Mouse (Mus musculus) megakaryocyte-erythroid progenitor cell, adult 5-6 weeks (primary cell): ENCODE results near the gene Mbl1. TPM values are rescaled to one million over a fixed set of nuclear protein-coding genes. Genes with fewer than 3 reads are reported as not detected.

Experiments
- ATAC-seq: replicated peaks from 2 replicates; pipeline ENCODE4 v1.8.0; 2016; ENCODE audit warnings: mild to moderate bottlenecking, inconsistent platforms; ENCODE audit not compliant: severe bottlenecking, poor library complexity, low FRiP score, low TSS enrichment
- total RNA-seq, 2 experiments: library from RNA; stranded (forward) in 1 of 2; stranded (reverse) in 1 of 2; fragments of 200-1000, 215-1000 nt in 1 of 2; fragments of >200 nt in 1 of 2; fragmentation: Nextera tagmentation in 1 of 2; gene quantifications; 2 replicates each; pipeline ENCODE4 v1.2.3; 2014 to 2017

The Mbl1 gene
- total RNA-seq, 2 experiments from 2014 or later, result not detected

DNA sequence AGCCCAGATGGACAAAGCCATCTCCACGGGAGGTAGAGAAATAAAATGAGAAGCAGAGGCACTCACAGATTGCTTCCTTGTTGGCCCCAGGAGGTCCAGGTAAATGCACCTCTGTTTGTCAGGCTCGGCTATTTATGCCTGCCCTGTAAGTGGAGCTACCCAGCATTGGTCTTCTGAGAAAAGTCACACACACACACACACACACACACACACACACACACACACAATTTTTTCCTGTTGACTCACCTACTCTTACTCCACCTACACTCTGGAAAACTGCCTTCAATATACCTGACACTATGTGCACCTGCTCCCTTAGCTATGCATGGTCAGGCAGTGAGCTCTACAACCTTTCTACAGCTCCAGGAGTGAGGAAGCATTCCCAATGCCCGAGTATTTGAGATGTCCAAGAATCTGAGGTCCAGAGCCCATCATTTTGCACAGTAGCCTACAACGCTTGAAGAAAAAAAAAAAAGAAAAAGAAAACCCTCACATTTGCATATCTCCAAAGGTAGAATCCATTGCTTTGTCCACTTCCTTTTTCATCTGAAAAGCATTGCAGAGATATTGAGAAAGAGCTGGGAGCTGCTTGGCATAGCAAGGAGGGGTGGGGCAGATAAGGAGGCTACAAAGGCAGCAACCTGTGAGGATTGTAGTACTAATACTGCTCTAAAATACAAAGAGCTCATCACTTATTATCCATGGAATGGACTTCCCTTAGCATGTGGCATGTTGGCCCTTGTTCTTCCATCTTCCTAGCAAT, 34.0 kb downstream of the Mbl1 start, which contains the start of gene Sftpd:
Sftpd (minus strand) TSS at position 91 of the 763 bp plus-strand sequence.
- no peak for ATAC-seq

DNA sequence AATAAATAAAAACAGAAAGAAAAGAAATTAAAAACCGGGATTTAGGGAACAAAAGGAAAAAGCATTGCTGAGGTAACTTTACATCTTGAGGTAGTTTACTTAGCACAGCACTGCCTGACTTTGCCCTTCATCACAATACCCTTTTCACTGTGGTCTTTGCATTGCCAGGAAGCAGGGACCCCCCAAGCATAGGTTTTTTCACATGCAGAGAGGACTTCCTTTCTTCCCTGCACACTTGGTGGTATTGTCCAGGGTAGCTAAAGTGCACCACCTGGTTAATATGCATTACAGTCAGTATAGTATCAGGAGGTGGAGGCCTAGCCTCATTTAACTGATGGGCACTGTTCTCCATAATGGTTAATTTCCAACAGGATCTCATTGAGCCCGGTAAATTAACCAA, 38.2 kb downstream of the Mbl1 start:
- ATAC-seq, result no peak

DNA sequence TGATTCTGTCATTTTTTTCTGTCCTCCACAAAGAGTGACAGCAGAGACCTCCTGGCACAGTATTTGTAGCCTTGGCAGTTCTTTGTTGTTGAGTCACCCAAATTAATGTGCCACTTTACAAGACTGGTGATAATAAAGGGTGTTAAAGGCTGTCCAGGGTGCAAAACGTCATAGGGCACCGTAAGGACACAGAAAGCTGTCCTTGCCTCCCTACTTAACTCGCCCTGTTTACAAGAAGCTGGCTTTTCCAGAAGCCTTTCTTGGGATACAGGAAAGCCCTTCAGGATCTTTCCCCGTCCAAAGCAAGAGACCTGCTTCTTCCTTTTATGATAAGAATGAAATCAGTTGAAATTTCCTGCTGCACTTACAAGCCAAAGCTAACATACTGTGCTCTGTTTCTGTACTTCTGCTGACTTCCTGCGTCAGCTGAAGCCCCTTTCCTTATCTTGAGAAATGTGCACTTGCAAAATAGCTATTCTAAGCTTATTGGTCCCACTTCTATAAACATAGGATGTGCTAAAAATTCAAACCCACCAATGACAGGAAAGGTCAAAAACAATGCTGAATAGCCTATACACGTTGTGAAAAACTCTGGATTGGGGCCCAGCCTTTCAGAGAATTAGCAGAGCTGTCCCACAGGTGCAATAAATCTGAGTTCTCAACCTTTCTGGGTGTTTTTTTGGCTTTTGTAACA, 46.9 kb downstream of the Mbl1 start:
- ATAC-seq, result no peak

Other genes with a start within 250 kb of the Mbl1 start
- 8.6 and 13.3 TPM in 2 replicates for gene Tspan14, start 184.7 kb upstream of the Mbl1 start, total RNA-seq (2014; fragmentation: Nextera tagmentation)
- 9.3 and 12.9 TPM in 2 replicates for gene Tspan14, start 184.7 kb upstream of the Mbl1 start, total RNA-seq (2017)
- 29.9 and 70.4 TPM in 2 replicates for gene Fam213a, start 137.7 kb upstream of the Mbl1 start, total RNA-seq (2014; fragmentation: Nextera tagmentation)
- 73.6 and 75.3 TPM in 2 replicates for gene Fam213a, start 137.7 kb upstream of the Mbl1 start, total RNA-seq (2017)
- not detected in 2 replicates for gene Dydc2, start 82.2 kb upstream of the Mbl1 start, total RNA-seq (2014; fragmentation: Nextera tagmentation)
- gene Dydc2, start 82.2 kb upstream of the Mbl1 start, total RNA-seq (2017), result not detected in 2 replicates
- gene Dydc1, start 78.5 kb upstream of the Mbl1 start, total RNA-seq (2014; fragmentation: Nextera tagmentation), result not detected in 2 replicates
- gene Dydc1, start 78.5 kb upstream of the Mbl1 start, total RNA-seq (2017), result not detected in 2 replicates
- gene Mat1a, start 46.4 kb upstream of the Mbl1 start, total RNA-seq (2014; fragmentation: Nextera tagmentation), result not detected in 2 replicates
- gene Mat1a, start 46.4 kb upstream of the Mbl1 start, total RNA-seq (2017), result not detected in 2 replicates
- gene Sftpa1, start 19.7 kb upstream of the Mbl1 start, total RNA-seq (2014; fragmentation: Nextera tagmentation), result not detected in 2 replicates
- gene Sftpa1, start 19.7 kb upstream of the Mbl1 start, total RNA-seq (2017), result not detected in 2 replicates
- not detected in 2 replicates for gene Sftpd, start 33.7 kb downstream of the Mbl1 start, total RNA-seq (2014; fragmentation: Nextera tagmentation)
- not detected in 2 replicates for gene Sftpd, start 33.7 kb downstream of the Mbl1 start, total RNA-seq (2017)
- not detected in 2 replicates for gene Gm2832, start 127.3 kb downstream of the Mbl1 start, total RNA-seq (2014; fragmentation: Nextera tagmentation)
- gene Gm2832, start 127.3 kb downstream of the Mbl1 start, total RNA-seq (2017), result not detected in 2 replicates
- not detected in 2 replicates for gene Gm5798, start 197.2 kb downstream of the Mbl1 start, total RNA-seq (2014; fragmentation: Nextera tagmentation)
- not detected in 2 replicates for gene Gm5798, start 197.2 kb downstream of the Mbl1 start, total RNA-seq (2017)
- not detected in 2 replicates for gene Gm7945, start 234.9 kb downstream of the Mbl1 start, total RNA-seq (2014; fragmentation: Nextera tagmentation)
- not detected in 2 replicates for gene Gm7945, start 234.9 kb downstream of the Mbl1 start, total RNA-seq (2017)